Mouse (Mus musculus): ENCODE data around the gene 1700109H08Rik.

- no peak for TF ChIP-seq POLR2A (IDR thresholded peaks at IDR 0.05; ENCODE audit: low read depth, low read length)
- TF ChIP-seq CTCF (conservative IDR thresholded peaks at IDR 0.05; ENCODE audit: insufficient read depth, insufficient read length, low read depth, low read length): no peak
Observed at GRCm38 (mm10) chr5:3541871-3542270, 29.5 kb upstream of the 1700109H08Rik start.

All from kidney, adult 2 months (tissue).